Mouse (Mus musculus): ENCODE results near the gene Rims4.

DNA sequence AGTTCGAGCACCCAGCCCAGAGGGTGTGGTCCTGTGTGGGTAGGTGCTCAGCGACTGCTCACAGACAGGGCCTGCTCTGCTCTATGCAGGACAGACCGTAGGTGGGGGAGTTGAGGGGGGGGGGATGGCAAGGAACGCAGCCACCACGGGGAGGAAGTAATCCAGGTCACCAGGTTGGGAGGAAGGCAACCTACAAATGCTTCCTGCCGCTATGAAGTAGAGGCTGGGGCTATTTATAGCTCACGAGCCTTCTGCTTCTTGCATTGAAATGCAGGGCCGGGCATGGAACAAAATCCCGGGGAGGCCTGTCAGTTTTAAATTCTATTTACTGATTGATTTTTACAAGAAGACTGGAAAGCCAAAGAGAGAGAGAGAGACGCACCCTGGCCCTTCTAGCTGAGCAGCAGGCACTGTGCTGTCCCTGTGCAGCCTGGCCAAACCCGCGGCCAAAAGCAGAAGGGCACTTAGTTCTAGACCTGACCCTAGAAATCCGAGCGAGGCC, 18.5 kb downstream of the Rims4 start:
- TF ChIP-seq POLR2A (IDR thresholded peaks at IDR 0.05; ENCODE audit: borderline replicate concordance, insufficient read depth, low read length) (no peak), CTCF (IDR thresholded peaks at IDR 0.05; ENCODE audit: borderline replicate concordance, insufficient read depth, low read depth, low read length) (no peak)

All from cerebellum, adult 2 months (tissue).